Mouse (Mus musculus): ENCODE results near the gene Mrps17.
A peak's percentile ranks its signal among the peaks of the same experiment; 100 is the strongest.

GRCm38 (mm10) chr5:129720176-129720575, 4.9 kb downstream of the Mrps17 start:
- TF ChIP-seq CTCF (IDR thresholded peaks at IDR 0.05; ENCODE audit: low read depth, low read length) (peak; percentile 3), EP300 (IDR thresholded peaks at IDR 0.05; ENCODE audit: insufficient read depth, low read depth, low read length) (no peak), POLR2A (IDR thresholded peaks at IDR 0.05; ENCODE audit: insufficient read depth, low read length) (no peak)
